22 mouse cellular contexts compared by ENCODE assay signal in the genomic region with DNA sequence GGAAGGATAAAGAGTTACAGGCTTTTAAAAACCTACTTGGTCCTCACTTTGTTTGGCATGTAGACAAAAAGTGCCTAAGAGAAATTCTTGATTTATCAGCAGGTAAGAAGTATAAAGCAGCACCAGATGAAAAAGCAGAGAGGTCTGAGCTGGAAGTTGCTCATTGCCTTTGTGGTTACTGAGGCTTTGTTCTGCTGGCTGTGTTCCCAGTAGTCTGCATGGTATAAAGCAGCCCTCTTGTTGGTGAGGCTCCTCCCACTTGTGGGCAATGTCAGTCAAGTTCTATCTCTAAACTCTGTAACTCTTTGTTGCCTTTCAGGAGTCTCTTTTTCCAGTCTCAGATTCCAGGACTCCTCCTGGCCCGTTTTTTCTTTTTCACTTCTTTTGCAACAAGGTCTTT.
DNase-seq lines count a peak whose midpoint lies in the region; ATAC-seq lines count a peak whose summit lies in the region.
"Had no signal": no experiment of that assay in that cellular context is flagged by ENCODE, and none has a peak within 500 bp of the region (broad histone marks: within the 10 kb centered on the region; RNA-seq: fewer than 3 reads in every experiment).

No protein-coding gene starts in this region.

- no peak overlapping the region for H3K4me2 ChIP-seq in forebrain, embryonic 14.5 days (ENCODE audit: low read length)
- no peak overlapping the region for H3K4me2 ChIP-seq in forebrain, embryonic 11.5 days (ENCODE audit: low read depth, low read length, severe bottlenecking)
- no peak overlapping the region for H3K4me2 ChIP-seq in embryonic facial prominence, embryonic 15.5 days (replicated peaks)
- H3K4me2 ChIP-seq: heart, embryonic 15.5 days; limb, embryonic 12.5 days; liver, embryonic 15.5 days had no signal

- no peaks in the 10 kb centered on the region for H3K27me3 ChIP-seq in forebrain, embryonic 14.5 days (replicated peaks; ENCODE audit: control insufficient read depth, insufficient read depth, low read length)
- no peaks in the 10 kb centered on the region for H3K27me3 ChIP-seq in forebrain, embryonic 11.5 days (ENCODE audit: control insufficient read depth, insufficient read depth, low read length)
- H3K27me3 ChIP-seq in embryonic facial prominence, embryonic 15.5 days, result no peaks in the 10 kb centered on the region
- H3K27me3 ChIP-seq: heart, embryonic 15.5 days; limb, embryonic 12.5 days; liver, embryonic 15.5 days had no signal

- ATAC-seq in forebrain, embryonic 14.5 days, result peak; percentile 75; the same call in 1 of the 2 replicates
- ATAC-seq in forebrain, embryonic 11.5 days (replicated peaks; ENCODE audit: low FRiP score), result no peak; the same call in 1 of the 2 replicates
- peak; percentile 75; the same call in 1 of the 2 replicates for ATAC-seq in embryonic facial prominence, embryonic 15.5 days (ENCODE audit: insufficient number of reproducible peaks, low FRiP score, low TSS enrichment, low read depth)
- ATAC-seq: inflammation-experienced regulatory T-cells, adult 6 months had no signal

- DNase-seq in forebrain, embryonic 14.5 days (ENCODE audit: low spot score), result peak; percentile 52
- DNase-seq in forebrain, embryonic 11.5 days (ENCODE audit: low spot score), result no peak
- DNase-seq in testis, postnatal 14 days (ENCODE audit: low spot score), result peak; percentile 33
- no peak for DNase-seq in testis, postnatal 10 days (ENCODE audit: low spot score)
- no peak for DNase-seq in kidney, adult 18-20 months
- no peak for DNase-seq in adrenal gland, postnatal 4 days (ENCODE audit: low spot score in 2 of 2)
- DNase-seq: adrenal gland, postnatal 14 days; cerebellum, adult 2 months; gastrocnemius, postnatal 25 days; heart, adult 2 months; heart, postnatal 4 days; kidney, adult 9 months; kidney, postnatal 4 days; right cerebral cortex, adult 18-20 months; thymus, postnatal 36 days had no signal

- H3K27ac ChIP-seq in forebrain, embryonic 14.5 days (ENCODE audit: low read depth, low read length), result no peak overlapping the region
- no peak overlapping the region for H3K27ac ChIP-seq in forebrain, embryonic 11.5 days (ENCODE audit: low read depth, low read length)
- H3K27ac ChIP-seq in embryonic facial prominence, embryonic 15.5 days (replicated peaks), result no peak overlapping the region
- H3K27ac ChIP-seq: heart, adult 2 months; heart, embryonic 15.5 days; limb, embryonic 12.5 days; liver, embryonic 15.5 days; macrophage; midbrain, embryonic 10.5 days had no signal

- no peaks in the 10 kb centered on the region for H3K36me3 ChIP-seq in forebrain, embryonic 14.5 days (ENCODE audit: control insufficient read depth, insufficient read depth, low read length)
- no peaks in the 10 kb centered on the region for H3K36me3 ChIP-seq in forebrain, embryonic 11.5 days (ENCODE audit: control insufficient read depth, insufficient read depth, low read length)
- no peaks in the 10 kb centered on the region for H3K36me3 ChIP-seq in embryonic facial prominence, embryonic 15.5 days
- H3K36me3 ChIP-seq: heart, embryonic 15.5 days; limb, embryonic 12.5 days; liver, embryonic 15.5 days; midbrain, embryonic 10.5 days had no signal

- no peak overlapping the region for H3K9ac ChIP-seq in forebrain, embryonic 14.5 days (ENCODE audit: low read length)
- H3K9ac ChIP-seq in forebrain, embryonic 11.5 days (ENCODE audit: low read length), result no peak overlapping the region
- no peak overlapping the region for H3K9ac ChIP-seq in embryonic facial prominence, embryonic 15.5 days
- H3K9ac ChIP-seq: heart, embryonic 15.5 days; limb, embryonic 12.5 days; liver, embryonic 15.5 days had no signal

- 61% methylated on average over 1 of the region's 1 CpGs for WGBS in forebrain, embryonic 14.5 days
- WGBS in forebrain, embryonic 11.5 days, result 86% methylated on average over 1 of the region's 1 CpGs
- WGBS in embryonic facial prominence, embryonic 15.5 days, result 84% methylated on average over 1 of the region's 1 CpGs

- no peaks in the 10 kb centered on the region for H3K4me1 ChIP-seq in forebrain, embryonic 14.5 days (ENCODE audit: control insufficient read depth, insufficient read depth, low read length)
- H3K4me1 ChIP-seq in forebrain, embryonic 11.5 days (replicated peaks; ENCODE audit: control insufficient read depth, insufficient read depth, low read length), result no peaks in the 10 kb centered on the region
- no peaks in the 10 kb centered on the region for H3K4me1 ChIP-seq in embryonic facial prominence, embryonic 15.5 days
- H3K4me1 ChIP-seq: heart, embryonic 15.5 days; liver, embryonic 15.5 days had no signal

- H3K9me3 ChIP-seq in forebrain, embryonic 14.5 days (replicated peaks; ENCODE audit: control insufficient read depth, low read length), result no peaks in the 10 kb centered on the region; the same call in 1 of the 2 replicates
- no peaks in the 10 kb centered on the region for H3K9me3 ChIP-seq in forebrain, embryonic 11.5 days (ENCODE audit: control insufficient read depth, low read length)
- H3K9me3 ChIP-seq in embryonic facial prominence, embryonic 15.5 days (replicated peaks), result no peaks in the 10 kb centered on the region
- H3K9me3 ChIP-seq: heart, embryonic 15.5 days; limb, embryonic 12.5 days; liver, embryonic 15.5 days; midbrain, embryonic 10.5 days had no signal

- H3K4me3 ChIP-seq in forebrain, embryonic 14.5 days (ENCODE audit: low read depth, low read length), result no peak overlapping the region
- H3K4me3 ChIP-seq in forebrain, embryonic 11.5 days (ENCODE audit: low read depth, low read length), result no peak overlapping the region
- no peak overlapping the region for H3K4me3 ChIP-seq in embryonic facial prominence, embryonic 15.5 days (replicated peaks)
- H3K4me3 ChIP-seq: heart, adult 2 months; heart, embryonic 15.5 days; limb, embryonic 12.5 days; liver, embryonic 15.5 days; midbrain, embryonic 10.5 days had no signal

Comparison
In these comparisons a context has a peak if more than half of its experiments do, and no peak if none do; other contexts are left out.
1. DNase-seq: peak in forebrain, embryonic 14.5 days (single experiment) and testis, postnatal 14 days (single experiment); none in forebrain, embryonic 11.5 days (single experiment), testis, postnatal 10 days (single experiment), kidney, adult 18-20 months (single experiment) and adrenal gland, postnatal 4 days (0 of 2).